Mouse (Mus musculus): ENCODE data around the gene Chmp6.

The Chmp6 gene

DNA sequence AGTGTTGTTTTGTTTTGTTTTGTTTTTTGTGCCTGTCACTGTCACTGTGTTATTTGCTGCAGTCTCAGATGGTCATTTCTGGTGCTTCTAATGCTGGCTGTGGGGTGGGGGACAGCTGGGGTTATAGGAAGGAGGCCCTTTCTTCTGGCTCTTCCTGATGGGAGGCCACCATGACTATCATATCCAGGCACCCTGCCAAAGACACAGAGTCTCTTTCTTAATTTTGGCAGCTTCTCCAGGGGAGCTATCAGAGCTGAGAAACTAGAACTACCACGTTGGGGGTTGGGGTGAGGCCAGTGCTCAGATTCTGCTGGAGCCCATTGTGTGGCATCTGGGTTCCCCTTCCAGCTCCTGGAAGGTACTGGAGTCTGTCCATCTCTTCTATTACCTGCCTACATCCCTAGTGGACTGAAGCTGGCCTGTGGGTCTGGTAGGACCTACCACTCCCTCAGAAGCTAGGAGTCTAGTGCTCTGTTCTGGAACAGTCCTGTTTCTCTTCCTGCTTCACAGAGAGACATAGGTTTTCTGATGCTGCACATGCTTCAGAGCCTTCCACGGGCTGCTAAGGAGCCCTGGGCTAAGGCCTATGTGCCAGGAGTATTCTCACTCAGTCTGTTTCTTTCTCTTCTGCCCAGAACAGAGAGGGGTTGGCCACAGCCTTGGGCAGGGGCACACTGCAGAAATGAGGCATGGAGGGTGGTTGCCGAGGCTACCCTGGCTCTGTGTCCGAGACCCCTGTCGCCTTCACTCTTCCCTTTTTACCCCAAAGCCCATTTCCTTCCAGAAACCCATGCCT, 39.4 kb downstream of the Chmp6 start:
- intact Hi-C loops (cut with DNase I) = no loop called here

DNA sequence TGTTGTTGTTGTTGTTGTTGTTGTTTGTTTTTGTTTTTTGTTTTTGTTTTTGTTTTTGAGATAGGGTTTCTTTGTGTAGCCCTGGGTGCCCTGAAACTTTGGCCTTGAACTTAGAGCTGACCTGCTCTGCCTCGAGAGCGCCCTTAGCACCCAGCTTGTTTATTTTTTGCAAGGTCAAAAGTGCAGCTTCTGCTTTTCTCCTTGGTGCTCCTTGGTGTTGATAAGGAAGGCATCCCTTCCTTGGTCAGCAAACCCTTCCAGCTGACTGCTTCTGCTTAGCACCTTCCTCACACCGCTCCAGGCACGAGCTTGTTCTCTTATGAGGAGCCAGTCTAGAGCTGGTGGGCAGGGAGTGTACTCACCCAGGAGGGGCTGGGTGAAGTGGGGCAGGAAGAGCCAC, 41.0 kb downstream of the Chmp6 start:
- intact Hi-C loops (cut with DNase I) = no loop called here

DNA sequence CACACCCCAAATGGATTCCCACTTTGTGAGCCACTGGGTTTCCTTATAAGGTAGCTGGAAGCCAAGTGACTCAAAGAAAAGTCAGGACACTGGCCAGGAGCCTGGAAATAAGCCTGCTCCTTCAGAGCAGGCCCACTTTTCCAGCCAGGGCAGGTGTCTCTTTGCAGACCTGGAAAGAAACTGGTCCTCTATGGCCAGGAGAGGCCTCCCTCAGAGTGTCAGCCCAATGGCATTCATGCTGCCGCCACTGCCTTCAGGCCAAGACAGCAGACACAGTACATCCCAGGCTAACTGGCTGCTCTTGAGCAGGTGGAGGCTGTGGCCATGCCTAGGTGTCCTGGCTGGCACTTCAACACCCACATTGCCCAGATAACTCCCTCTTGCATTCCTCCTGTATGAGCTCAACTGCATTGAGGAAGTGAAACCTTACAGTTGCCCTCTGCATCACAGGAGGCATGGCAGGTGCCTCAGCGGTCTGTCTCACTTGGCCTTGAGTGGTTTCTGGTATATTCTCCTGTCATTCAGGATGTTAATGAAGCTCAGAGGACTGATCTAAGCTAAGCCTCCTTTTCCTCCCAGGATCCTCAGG, 41.6 kb downstream of the Chmp6 start:
- intact Hi-C loops (cut with DNase I) = no loop called here

DNA sequence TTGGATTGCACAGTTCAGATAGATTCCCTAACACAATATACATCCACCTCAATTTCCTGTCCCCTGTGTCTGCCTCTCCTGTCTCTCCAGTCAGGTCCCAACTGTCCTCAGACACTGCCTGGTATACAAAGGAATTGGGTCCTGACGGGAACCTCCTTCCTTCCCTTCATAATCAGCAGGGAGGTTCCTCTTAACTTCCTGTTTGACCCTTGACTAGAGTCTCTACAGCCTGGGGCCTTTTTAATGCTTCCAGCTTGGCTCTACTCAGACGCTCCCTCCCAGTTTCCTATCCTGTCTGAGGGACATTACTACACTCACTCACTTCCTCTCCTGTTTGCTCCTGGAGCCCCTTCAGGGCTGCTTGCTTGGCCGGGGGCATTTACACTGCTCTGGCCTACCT, 42.2 kb downstream of the Chmp6 start:
- intact Hi-C loops (cut with DNase I) = no loop called here

DNA sequence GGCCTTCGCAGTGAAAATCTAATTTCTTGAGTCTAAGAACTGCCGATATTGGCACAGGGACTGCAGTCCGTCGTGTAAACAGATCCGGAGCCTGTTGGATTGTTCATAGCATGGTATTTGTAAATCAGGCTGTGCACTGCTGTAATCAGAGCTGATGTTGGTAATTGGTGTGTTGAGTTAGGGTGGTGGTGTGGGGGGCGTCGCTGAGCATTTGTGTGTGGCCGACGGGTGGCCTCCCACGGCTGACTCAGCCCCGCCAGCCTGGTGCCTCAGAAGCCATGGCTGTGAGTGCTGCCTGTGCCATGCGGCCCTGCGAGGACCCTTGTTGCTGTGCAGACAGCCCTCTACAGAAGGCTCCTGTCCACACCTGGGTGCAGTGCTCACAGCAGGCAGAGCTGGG, 43.3 kb downstream of the Chmp6 start:
- intact Hi-C loops (cut with DNase I) = no loop called here

DNA sequence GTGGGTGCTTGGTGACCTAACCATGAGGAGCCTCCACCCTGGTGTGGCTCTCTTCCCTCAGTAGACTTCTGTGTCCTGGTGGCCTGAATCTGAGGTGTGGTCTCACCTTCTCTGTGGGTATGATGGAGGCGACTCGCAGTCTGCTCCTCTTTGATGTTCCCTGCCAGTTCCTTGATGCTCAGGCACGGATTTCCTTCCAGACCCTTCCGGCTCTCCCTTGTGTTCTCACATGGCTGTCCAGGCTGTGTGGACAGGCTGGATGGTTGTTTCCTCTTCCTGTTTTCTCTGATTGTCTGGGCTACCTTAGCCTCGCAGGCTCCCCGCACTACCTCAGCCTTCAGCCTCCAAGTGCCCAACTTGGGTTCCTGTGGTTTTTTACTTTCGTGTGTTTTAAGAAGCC, 45.6 kb downstream of the Chmp6 start:
- intact Hi-C loops (cut with DNase I) = no loop called here

DNA sequence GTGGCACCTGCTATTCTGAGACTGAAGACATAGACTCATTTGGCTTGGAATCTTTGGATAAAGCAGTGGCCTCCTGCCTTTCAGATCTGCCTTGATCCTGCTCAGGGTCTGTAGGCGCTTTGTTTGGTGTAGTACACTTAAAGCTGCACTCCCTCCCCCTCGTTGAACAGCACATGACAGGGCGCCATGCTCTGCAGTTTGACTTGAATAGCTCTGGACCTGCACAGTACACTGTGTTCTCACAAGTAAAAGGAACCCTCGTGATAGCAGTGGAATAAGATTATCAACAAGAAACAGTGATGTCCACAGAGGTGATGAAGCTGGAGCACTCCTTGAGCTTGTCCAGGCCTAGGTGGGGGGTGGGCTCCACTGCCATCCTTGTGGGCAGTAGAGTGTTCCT, 46.5 kb downstream of the Chmp6 start:
- intact Hi-C loops (cut with DNase I) = no loop called here

DNA sequence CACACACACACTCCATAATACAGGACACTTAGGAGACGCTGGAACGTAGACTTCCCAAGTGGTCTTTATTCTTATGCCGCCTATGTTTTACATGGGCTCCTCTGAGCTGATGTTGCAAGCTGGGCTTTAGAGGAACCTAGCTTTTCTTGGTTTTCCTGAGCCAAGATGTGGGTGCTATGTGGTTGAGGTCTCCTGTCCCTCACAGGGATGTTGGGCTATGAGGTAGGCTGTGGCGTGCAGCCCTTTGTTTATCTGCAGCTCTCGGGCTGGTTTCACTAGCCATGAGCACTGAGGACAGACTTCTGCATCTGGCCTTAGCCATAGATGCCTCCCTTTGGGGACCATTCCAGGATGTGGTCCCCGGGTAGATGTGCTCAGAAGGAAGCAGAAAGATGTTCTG, 47.4 kb downstream of the Chmp6 start:
- intact Hi-C loops (cut with DNase I) = no loop called here

DNA sequence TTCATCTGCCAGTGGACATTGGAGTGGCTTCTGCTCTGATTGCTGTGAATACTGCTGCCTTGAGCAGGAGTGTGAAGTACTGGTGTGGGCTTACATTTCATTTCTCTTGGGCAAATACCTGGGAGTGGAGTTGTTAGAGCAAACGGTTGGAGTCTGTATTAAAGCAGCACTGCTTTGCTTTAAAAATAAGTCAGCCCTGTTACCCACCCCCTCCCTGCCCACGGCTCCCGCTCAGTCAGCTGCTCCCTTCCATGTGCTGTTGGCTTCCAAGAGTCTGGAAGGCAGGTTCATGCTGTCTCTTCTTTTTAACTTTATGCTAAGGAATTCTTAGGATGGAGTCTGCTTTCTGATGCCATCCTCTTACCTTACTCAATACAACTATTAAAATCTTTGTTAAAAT, 48.3 kb downstream of the Chmp6 start:
- intact Hi-C loops (cut with DNase I) = no loop called here

DNA sequence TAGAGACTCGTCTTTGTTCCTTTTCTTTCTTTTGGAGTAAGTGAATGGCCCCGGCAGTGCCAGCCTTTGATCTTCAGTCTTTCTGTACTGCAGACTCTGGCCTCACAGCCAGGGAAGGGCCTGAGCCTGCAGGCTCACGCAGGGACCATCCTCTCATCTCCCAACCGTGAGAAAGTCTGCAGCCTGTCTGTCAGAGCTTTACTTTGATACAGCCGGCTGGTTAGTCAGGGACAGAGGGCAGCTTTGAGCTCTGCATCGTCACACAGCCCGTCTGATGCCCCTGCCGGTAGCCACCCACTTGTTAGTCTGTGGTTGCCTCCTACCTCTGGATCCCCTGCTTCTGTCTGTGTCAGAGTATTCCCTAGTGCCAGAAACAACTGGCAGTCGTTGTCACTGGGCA, 51.8 kb downstream of the Chmp6 start:
- intact Hi-C loops (cut with DNase I) = no loop called here

DNA sequence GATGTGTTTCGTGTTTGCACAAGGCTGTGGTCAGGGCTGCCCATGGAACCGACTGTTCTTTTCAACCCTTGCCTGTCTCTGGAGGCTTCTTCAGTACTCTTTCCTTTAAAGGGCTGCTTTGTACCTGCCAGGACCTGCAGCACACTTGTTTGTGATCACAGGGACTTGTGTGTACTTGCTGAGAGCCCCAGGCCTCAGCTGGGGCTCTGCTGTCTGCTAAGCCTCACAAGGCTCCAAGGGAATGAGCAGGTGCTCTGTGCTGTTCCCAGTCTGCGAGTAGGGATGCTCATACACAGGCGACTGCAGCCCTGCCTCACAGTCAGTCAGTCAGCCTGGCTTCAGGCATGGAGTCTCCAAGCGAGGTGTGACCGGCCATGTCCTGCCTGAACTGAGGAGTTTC, 53.1 kb downstream of the Chmp6 start:
- intact Hi-C loops (cut with DNase I) = no loop called here

DNA sequence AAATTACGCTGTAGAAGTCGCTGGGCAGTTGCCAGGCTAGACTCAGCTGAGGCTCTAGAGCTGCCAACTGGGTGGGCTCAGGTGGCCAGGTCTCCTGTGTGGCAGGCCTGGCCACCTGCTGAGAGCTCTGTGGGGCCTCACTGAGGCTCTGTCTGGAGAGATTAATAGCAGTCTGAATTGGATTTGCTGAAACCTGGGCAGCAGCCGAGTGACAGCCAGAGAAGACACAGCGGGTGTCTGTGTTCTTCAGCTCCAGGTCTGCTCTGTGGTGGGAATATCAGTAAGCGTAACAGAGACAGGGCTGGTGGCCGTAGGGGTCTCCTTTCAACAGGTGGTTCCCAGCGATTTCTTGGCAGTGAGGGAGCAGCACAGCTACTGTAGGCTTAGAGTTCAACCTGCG, 54.2 kb downstream of the Chmp6 start:
- intact Hi-C loops (cut with DNase I) = no loop called here

DNA sequence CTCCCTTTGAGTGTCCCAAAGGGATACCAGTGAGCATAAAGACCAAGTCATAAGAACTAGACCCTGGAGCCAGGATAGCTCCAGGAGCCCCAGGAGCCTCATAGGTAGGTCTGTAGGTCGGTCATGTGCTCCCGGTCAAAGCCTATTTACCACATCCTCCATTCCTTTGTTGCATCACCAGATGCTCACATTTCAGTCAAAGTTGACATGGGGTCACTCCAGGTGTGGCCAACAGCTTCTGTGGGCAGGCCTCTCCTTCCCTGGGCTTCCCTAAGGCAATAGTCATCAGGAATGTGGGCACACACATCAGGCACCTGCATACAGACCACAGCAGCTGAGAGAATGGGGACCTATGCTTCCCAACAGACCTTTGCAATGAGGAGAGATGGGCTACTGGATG, 54.7 kb downstream of the Chmp6 start:
- intact Hi-C loops (cut with DNase I) = no loop called here

All from adrenal gland (tissue).